Mouse (Mus musculus): ENCODE measurements at regions not wholly inside any gene's neighbourhood (a gene's known extent, or its start where the extent isn't known, plus 50 kb on each side); places are given as distances from the start of the nearest gene placed in this dataset.

DNA sequence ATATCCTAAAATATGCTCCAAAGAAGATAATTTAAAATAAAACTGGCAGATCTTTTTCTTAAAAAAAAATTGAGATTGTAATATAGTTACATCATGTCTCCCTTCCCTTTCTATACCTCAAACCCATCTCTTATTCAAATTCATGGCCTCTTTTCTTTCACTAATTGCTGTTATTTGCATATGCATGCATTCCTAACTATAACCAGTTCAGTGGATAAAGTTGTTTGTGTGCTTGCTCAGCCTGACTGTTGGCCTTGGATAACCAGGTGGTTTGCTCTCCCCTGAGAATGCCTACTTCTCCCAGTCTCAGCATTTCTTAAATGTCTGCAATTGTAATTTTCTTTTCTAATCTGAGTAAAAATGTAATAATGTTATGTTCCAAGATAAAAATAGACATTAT is 2154.8 kb downstream of the 4930444P10Rik start:
- ATAC-seq, result no peak

DNA sequence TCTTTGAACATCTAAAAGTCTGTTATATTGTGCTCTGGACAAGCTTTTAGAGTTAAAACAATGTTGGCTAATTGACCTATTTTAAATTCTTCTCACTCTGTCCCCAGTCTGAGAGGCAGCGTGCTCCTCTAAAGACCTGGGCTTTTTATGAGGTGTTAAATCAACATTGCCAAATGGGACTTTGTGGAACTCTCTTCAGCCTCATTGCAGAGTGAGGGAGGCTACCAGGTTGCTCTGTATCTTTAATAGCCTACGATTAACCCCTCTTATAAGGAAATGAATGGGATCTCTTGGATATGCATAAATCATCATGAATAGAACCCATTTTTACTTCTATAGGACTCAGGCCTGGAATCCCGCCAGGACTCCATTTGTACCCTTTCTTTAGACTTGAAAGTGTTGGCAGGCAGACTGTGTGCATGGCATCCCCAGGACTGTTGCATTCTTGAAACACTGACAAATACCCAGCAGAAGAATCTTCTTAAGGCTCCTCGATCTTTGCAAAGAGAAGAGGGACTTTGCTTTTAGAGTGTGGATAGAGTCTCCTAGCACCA is 2157.1 kb downstream of the 4930444P10Rik start:
- ATAC-seq, result no peak

DNA sequence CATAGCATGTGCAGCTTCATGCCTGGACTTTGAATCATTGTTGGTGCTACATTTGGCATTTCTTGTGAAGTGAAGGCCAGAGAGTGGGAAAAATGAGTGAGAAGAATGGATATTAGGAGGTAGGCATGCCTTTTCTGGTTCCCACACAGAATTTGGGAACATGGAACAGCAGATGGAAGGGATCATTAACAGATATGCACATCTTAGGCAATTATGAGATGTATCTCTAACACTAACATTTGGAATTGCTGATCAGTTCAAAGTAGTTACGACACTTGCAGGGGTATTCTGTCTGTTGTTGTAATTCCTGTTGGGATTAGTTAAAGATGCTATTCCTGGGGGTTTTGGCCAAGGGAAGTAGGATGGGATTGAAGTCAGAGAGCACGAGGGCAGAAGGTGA is 2164.4 kb downstream of the 4930444P10Rik start:
- no peak for ATAC-seq

DNA sequence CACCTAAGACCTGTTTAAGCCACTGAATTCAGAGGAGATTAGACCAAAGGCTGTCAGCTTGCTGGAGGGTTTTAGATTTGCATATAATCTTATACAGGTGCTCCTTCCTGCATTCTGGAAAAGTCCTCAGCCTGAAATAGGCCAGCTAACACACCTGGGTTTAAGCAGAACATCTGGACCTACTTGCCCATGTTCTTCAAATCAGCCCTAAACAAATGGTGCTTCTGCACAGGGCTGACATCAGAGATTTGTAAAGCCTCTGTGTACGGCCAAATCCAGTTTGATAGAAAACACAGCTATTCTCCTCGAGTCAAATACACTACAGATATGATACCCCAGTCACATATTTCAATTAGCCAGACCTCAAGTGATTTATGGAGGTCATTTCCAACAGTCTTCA is 2165.2 kb downstream of the 4930444P10Rik start:
- ATAC-seq, result no peak

DNA sequence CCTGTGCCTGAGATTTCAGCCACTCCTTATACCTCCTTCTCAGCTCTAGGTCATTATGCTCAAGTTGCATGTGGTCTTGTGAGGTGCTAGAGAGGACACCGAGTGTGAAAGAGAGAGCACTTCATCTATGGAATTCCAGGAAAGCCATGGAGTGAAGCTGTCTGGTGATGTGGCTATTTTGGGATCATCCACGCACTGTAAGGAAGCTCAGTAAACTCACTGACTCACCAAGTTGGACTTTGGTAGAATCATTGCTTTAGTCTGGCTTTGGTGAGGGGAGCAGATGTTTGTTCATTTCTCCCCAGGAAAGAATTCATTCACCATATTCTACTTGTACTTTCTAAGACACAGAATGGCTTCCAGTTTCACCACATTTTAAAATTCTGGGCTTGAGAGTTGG is 2167.1 kb downstream of the 4930444P10Rik start:
- no peak for ATAC-seq

DNA sequence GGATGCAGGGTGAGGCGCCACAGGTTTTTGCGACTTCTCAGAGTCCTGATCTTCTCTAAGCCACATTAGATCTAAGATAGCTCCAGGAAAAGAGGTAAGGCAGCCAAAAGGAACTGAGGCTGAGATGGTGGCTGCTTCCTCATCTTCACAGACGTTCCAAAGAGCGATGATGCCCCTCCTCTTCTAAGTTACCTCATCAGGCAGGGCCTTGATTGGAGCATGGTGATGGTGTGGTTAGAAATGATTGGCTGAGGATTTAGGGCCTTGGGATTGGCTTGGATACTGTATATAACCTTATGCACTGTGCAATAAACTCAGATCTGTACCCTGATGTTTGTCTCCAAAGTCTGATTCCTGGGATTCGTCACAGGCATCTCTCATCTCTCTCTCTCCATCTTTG is 2177.9 kb downstream of the 4930444P10Rik start:
- no peak for ATAC-seq

DNA sequence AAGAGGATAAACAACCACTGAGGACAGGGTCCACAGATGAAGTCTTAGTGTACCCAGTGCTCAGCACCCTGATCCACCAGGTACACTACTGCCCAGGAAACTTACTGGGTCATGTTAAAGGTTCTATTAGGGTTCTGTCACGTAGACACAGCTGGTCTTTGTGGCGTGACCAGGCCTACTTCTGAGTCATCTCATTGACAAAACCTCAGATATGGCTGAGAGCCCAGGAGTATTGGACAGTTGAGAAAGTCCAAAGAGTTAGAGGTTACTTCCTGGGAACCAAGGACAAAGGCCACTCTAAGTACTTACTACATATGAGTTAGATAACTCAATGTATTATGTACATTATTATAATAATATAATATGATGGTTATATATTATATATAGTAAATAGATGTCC is 2214.0 kb downstream of the 4930444P10Rik start:
- ATAC-seq, result no peak

DNA sequence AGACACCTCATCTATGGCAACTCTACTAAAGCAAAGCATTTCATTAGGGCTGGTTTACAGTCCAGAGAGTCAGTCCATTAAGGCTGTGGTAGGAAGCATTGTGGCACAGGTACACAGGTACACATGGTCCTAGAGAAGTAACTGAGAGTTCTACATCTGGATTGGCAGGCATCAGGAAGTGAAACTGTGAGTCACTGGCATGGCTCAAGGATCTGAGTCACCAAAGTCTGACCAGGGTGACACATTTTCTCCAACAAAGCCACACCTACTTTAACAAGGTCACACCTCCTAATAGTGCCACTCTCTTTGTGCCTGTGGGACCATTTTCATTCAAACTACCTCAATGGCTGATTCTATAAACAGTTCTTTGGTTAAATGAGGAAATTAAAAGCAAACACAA is 2219.2 kb downstream of the 4930444P10Rik start:
- no peak for ATAC-seq

DNA sequence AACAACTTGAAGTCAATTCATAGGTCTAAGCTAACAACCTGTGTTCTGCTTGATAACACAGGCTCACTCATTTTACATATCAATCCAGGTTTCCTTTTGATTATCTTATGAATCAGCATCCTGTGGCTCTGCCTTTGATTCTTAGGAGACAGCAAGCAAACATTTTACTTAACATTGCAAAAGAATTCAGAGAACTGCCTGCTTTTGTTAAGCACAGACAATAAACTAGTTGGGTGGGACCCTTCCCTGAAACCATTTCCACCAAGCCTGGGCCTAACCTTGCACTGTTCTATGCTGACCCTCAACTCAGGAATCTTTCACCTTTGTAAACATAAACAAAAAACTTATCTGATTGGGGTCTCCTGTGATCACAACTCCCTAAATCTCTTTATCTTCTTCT is 2220.6 kb downstream of the 4930444P10Rik start:
- ATAC-seq, result no peak

DNA sequence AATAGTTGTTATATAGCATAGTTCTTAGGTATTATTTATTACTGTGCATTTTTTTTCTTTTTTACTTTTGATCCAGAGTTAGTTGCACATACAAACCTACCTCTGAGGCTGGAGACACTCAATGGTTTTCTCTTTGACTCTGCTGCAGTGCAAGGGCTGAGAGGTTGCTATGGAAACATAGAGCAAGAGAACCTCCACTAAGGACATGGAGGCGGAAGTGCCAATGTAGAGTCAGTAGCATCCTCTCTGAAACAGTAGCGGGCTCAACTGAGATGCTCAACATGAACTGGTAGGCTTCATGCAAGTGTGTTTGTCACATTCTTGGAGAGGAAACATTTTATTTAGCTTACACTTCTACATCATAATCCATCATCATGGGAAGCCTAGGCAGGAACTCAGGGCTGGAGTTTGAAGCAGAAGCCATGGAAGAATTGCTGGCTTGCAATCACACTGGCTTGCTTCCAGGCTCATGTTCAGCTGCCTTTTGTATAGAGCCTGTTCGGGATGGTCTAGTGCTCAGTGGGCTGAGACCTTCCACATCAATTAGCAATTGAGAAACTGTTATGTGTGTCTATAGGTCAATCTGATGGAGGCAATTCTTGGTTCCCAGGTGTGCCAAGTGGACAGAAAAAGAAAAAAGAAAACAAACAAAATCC is 2222.4 kb downstream of the 4930444P10Rik start:
- no peak for ATAC-seq

DNA sequence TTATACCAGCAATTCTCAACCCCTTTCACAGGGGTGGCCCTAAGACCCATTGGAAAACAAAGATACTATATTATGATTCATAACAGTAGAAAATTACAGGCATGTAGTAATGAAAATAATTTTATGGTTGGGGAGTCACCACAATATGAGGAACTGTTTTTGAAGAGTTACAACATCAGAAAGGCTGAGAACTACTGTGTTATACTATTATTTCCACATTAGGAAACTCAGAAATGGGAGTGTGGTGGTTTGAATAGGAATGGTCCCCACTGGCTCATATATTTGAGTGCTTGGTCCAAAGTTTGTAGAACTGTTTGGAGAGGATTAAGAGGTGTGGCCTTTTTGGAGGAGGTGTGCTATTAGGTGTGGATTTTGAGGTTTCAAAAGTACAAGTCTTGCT is 2227.4 kb downstream of the 4930444P10Rik start:
- ATAC-seq, result no peak

DNA sequence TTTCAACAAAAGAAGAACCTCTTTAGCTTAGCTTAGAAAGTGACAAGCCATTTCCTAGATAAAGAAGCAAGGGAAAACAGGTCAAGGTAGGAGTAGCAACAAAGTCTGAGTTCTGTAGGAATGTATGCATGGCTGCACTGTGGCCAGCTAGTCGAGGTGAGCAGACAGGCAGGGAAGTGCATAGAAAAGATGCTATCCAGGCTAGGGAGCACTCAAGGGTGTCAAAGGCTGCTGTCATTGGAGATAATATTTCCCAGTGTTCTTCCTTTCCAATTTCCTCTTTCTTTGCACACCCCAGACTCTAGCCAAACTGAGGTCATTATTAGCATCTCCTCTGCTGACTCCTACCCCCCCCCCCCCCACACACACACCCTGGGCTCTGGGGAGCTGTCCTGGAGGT is 2229.4 kb downstream of the 4930444P10Rik start:
- ATAC-seq, result no peak

DNA sequence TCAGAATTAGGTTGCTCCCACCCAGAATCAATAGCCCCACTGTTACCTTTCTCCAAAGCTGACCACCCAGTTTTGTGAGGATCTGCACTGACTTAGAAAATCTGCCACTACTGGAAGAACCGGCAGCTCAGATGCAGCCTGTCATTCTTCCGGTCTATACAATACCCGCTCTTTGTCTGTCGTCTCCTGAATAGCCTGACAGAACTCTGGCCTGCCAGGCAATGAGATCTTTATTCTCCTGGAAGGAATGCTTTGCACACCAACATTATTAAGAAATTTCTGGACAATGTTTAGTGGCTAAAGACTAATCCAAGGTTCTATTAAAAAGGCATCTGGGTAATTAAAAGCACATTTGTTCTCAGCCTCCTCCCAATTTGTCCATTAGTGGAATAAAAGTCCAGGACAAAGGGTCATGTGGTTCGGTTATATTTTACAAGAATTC is 2232.0 kb downstream of the 4930444P10Rik start:
- ATAC-seq, result no peak

DNA sequence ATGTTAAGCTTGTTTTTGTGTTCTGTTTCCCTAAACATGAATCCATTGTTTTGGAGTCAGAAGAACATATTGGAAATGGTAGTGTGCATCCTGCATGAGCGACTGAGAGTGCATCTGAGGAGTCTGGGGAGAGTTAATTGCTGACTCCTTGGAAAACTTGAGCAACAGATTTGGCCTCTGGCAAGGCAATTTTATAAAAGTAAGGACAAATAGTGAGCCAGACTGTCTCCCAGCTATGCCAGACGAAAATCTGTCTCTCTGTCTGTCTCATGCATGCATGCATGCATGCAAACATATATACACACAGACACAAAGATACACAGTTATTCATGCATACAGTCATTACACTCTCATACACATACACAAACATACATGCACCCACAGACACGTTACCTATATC is 2232.7 kb downstream of the 4930444P10Rik start:
- ATAC-seq, result no peak

DNA sequence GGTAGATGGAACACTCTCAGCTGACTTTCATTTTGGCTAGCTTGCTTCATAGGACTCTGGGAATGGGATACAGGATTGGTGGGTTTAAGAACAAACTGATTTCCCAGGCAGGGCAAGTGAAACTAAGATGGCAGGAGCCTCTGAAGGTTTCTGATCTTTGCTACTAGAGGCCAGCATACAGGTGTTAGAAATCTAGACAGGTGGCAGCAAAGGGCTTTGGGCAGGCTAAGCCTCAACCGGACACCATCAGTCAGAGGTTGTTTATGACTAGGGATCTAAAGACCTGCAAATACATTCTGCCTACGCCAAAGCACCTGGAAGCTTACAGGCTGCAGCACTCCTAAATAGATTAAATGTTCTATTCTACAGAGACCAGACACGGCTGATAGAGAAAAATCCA is 2233.4 kb downstream of the 4930444P10Rik start:
- ATAC-seq, result no peak

DNA sequence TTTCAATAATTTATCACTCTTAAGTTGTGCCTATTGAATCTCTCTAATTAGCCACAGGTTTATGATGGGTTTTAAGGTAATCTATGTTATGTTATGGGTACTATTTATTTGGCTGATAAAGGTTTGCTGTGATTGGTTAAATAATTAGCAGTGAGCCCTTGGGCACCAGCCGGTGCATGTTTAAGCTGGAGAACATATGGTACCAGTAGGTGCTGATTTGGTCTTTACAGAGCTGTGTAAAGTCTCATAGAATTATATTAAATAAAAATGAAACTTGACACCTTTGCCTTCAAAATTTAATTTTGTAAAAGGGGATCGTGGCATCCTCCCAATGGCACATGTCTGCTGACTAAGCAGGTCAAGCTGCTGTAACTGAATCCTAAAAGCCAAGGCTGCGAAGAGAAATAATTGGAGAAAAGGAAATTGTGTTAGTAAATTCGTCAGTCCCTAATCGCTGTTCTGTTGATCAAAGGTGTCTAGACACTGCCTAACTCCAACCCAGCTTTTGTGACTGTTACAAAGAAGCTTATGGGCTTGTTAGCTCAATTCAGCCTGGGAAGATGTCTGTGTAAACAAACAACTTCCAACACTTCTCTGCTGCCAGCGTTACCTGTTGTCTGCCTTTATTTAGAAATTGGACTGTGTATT is 2234.6 kb downstream of the 4930444P10Rik start:
- no peak for ATAC-seq

DNA sequence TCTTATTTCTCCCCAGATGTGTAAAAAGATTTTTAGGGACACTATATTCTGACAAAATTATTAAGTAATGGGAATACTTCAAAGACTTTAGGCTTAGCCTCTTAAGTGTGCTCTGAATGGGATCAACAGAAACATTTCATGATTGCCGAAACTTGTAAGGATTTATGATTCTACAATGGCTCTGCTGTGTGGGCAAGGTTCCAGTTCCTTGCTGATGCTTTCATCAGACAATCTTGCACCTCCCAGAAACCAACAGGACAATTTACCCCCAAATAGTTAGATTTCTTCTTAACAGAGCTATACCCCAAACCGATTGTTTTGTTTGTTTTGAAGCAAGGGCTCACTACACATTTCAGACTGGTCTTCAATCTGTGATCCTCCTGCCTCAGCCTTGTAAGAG is 2236.1 kb downstream of the 4930444P10Rik start:
- no peak for ATAC-seq

DNA sequence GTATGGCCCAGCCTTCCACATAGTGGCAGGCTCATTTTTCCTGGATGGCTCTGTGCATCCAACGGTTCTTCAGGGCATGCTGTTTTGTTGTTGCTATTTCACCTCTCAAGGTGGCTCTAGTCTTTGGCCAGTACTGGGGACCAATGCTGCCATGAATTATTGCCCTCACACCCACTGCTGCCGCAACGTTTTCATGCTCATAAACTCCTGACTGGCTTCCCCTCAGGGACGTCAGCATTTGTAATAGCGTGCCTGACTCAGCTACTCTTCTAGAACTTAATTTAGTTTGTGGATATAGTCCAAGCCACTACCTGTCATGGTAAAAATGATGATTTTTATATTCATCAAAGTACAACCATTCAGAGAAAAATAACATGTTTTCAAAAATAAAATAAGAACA is 2242.0 kb downstream of the 4930444P10Rik start:
- no peak for ATAC-seq

DNA sequence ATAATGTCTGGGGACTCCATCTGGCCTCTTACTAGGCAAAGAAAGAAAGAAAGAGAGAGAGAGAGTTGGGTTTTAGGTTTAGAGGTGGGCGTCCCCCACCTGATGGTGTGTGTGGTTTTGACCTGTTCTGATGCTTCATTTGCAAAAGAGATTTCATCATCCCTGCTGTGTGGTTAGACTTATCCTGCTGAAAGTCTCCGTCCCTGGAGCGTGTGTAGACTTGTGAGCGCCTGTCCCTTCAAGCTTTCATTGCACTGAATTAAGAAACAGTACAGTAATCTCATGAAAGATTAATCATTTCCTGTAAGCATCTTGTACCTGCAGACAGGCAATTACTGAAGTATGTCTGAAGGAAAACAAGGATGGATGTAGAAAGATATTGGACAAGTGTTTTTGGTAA is 2244.1 kb downstream of the 4930444P10Rik start:
- no peak for ATAC-seq

DNA sequence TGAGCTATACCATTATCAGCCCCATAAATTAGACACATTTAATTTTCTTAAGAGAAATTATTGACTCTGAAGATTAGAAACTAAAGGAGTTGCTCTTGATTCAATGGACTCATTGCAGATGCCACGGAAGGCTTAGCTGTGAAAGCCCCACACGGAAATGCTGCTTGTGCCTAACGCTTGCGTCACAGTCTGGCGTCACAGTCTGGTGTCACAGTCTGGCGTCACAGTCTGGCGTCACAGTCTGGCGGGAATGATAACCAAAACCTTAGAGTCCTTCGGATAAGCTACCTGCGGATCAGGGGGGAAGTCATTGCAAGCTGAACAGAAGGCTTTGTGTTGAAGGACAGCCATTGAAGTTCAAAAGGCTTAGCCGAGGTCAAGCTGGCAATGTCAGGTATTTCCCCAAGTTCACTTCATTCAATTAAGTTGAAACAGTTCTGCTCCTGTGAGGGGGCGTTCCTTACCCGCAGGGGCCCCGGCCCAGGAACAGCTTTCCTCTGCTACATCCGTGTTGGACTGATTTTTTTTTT is 2246.7 kb downstream of the 4930444P10Rik start:
- no peak for ATAC-seq

DNA sequence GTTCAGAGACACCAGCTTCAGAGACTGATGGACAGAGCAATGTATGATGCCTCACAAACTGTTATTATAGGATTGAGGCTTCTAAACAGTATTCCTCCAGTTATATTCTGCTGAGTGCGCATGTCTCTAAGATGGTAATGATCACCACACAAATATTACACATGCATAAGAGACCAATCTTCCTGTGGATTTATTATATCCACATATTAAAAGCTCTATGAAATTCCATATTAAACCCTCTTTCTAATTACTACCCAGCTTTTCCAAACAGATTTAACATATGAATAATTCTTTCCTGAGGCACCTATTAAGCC is 2252.9 kb downstream of the 4930444P10Rik start:
- ATAC-seq, result no peak

DNA sequence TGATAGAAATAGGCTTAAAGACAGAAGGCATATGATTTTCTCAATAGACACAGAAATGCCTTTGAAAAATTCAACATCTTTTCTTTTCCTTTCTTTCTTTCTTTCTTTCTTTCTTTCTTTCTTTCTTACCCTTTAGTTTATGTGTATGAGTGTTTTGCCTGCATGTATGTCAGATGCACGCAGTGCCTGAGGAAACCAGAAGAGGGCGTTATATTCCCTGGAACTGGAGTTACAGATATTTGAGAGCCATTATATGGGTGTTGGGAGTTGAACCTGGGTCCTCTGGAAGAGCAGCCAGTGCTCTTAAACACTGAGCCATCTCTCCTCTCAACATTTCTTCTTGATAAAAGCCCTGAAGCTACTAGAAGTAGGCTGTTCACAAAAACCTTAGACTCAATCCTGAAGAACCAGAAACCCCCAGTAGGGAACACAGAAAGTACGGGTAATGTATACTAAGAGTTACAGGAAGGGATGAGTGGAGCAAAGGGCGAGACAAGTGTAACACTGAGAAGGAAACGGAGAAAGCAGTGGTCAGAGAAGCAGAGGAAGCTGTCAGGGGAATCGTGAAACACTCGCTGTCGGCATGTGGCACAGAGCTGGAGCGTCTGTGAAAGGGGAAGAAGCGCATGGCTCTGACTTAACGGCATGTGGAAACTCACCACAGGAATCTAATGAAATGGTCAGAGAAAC is 2253.4 kb downstream of the 4930444P10Rik start:
- ATAC-seq, result no peak
